Mouse (Mus musculus) cerebellum, postnatal 4 days (tissue): ENCODE results near the gene Cyth1.

Experiments used
- DNase-seq, 2 experiments: peaks; one replicate each; pipeline ENCODE4 v3.0.0; 2022; ENCODE audit warnings: low spot score in 2 of 2, mixed read lengths in 1 of 2

The Cyth1 gene

DNA sequence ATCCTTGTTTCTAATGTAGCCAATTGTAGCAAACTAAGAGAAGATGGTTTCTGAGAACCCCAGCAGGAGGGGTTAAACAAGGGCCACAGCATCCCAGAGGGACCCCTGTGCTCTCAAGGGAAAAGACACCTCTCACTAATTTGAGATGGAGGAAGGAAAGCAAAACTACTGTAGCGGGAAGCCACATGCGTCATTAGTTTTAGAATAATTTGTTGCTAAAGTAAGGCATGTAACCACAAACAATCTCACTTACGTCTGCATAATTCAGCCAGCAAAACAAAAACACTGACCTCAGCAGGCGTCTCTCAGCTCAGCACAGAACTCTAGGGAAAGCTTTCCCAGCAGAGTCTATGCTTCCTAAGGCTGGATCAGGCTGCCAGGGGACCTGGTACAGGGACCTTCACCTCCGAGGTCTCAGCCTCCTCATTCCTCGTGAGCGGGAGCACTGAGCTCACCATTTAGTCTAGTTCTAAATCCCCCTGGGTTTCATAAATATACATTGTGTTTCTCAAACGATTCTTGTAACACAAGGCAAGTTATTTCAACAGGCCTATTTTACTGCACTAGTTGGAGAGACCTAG lies 91.8 kb downstream of the Cyth1 start:
- no peak for DNase-seq

DNA sequence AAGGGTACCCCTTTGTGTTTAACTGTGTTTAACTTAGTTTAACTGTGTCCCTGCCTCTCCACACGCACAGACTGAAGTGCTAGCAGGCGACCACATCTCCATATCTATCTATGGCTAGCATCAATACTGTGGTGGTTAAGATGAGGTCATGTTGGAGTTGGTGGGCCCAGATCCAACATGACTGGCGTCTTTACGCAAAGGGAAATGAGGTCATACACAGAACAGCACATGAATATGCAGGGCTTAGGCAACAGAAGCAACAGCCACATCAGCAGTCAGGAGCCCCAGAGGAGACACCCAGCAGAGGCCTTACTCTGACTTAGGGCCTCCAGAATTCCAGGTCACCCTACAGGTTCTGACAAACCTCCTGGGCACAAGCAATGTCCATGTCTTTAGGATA lies 95.4 kb downstream of the Cyth1 start:
- DNase-seq: no peak

DNA sequence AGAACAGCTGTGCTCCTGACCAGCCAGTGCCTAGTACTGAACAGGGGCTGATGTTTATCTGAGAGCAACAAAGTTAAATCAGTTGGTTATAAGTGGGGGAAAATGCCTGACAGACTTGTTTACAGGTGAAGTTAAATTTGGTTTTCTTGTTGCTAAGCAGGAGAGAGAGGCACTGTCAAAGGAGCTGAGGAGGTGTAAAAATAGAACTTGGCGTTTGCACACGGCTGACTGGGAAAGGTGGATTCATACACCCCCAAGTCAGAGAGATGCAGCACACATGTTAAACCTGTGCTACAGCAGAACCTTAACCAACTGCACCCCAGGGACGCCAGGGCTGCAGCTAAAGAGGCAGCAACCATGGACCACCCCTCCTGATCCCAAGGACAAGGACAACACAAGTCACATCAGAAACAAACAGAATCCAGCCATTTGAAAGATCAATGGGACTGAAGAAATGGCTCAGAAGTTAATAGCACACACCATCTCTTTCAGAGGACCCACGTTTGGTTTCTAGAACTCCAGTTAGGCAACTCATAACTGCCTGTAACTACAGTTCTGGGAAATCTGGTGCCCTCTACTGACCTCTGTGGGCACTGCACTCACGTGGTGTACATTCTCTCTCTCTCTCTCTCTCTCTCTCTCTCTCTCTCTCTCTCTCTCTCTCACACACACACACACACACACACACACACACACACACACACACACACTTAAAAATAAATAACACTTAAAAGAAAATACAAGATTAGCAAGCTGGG lies 96.8 kb downstream of the Cyth1 start:
- DNase-seq: no peak

DNA sequence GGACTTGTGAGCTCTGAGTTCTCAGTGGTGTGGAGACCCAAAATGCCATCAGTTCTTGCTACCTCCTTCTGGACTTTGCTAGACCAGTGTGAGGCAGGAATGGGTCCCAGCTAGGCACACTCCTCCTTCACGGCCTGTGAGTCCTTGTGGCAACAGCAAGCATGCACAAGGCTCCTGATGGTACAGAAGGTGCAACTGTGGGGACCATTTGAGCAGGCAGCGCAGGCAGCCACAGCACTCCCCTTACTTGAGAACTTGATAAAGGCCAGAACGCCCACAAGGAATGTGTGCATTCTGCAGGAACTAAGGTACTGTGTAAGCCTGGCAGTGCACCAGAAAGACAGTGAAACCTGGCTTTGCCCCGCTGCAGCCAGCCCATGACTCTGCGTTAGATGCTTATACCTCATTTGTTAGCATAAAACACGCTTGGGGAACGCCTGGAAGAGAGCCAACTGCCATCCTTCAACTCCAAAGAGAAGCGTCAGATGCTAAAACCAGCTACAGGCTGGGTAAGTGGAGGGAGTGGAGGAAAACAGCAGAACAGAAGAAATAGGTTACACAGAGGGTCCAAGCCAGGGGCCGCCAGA lies 98.2 kb downstream of the Cyth1 start:
- no peak for DNase-seq

DNA sequence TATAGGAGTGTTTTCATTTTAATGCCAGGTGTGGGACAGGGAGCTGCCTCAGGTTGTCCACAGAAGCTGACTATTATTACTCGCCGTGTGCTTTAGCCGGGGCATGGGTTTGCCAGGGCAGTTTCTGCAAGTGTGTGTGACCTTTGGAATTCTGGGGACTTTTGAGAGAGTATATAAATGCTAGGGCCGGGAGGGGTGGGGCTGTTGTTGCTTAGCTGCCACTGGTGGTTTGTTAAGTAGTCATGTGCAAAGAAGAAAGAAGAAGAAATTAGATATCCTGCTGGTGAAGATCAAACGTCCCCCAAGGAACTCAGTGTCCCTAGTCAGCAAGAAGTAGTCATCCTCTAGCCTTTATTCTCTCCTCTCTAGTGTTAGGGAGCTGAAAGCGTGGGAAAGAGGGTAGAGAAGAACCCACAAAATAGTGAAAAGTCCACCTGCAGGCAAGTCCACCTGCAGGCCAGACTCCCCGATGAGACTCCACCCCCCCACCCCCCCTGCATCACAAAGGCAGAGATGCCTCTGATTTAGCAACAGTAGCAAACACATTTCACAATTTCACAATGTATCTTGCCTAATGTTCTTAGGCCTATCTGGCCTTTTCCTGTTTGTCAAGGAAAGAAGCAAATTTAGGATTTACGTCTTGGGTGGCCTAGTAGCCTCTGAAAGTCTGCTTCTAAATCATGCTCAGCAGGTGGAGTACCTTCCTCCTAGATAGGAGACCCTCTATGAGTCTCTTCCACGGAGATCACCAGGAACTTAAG lies 100.3 kb downstream of the Cyth1 start:
- no peak for DNase-seq

DNA sequence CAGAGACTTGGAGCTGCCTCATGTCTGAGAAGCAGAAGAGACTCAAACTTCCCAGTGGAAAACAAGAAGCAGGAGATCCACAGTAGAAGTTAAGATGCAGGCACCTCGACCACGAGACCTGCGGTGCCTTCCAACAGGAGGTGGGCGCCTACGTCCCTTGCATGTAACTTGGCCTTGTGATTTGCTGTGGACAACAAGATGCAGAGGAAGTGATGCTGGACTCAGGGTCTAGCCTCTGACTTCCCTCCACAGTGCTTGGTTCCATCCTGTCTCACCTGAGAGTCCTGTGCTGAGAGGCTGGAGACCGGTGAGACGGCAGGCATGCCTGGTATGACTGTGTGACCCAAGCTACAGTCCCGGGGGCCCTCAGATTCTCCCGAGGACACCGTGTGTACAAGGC lies 101.9 kb downstream of the Cyth1 start:
- DNase-seq: no peak

DNA sequence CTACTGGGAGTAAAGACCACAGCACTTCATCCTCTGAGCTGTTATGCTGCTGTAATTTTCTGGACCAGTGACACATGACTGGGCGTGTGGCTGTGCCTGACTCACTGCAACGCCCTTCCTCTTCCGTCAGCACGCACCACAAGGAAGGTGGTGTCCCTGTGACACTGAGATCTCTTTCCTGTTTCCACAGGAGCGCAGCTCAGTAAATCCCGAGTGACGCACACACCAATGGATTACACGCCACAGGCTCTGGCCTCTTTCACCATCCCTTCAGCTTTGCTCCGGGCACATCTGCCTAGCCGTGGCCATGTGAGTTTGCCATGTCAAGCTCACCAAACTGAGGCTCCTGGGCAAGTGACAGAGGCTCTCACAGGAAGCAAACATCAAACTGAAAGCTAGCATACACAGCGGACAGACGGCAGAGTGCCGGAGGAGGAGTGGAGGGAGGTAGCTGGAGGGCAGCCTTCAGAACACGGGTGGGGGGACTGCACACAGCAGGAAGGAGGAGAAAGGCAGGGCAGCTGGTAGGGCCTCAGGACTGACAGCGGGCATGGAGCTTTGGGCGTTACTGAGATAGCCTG lies 102.5 kb downstream of the Cyth1 start:
- no peak for DNase-seq

DNA sequence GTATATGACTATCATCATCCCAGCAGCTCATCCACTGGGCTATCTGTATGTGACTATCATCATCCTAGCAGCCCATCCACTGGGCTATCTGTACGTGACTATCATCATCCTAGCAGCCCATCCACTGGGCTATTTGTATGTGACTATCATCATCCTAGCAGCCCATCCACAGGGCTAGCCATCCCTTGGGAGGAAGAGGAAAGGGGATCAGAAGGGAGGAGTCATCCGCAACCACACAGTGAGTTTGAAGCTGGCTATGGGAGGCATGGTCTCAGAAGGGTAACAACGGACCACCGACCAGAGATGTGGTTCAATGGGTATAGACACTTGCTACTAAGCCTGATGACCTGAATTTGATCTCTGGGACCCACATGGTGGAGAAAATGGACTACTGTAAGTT lies 103.3 kb downstream of the Cyth1 start:
- no peak for DNase-seq

DNA sequence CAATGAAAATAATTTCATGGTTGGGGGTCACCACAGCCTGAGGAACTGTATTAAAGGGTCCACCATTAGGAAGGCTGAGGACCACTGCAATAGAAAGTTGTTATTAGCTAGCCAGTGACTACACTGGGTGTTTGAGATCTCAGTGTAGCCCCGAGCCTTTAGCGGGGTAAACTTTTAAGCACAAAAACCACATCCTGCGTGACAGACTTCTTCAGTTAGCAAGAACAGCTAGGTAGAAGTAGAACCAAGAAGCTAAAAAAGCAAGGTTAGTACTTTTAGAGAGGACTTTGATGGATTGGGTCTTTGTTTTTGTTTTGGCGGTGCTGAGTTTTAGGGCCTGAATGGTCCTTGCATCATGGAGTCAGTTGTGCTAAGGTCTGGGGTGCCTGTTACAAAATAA lies 104.7 kb downstream of the Cyth1 start:
- DNase-seq: no peak

DNA sequence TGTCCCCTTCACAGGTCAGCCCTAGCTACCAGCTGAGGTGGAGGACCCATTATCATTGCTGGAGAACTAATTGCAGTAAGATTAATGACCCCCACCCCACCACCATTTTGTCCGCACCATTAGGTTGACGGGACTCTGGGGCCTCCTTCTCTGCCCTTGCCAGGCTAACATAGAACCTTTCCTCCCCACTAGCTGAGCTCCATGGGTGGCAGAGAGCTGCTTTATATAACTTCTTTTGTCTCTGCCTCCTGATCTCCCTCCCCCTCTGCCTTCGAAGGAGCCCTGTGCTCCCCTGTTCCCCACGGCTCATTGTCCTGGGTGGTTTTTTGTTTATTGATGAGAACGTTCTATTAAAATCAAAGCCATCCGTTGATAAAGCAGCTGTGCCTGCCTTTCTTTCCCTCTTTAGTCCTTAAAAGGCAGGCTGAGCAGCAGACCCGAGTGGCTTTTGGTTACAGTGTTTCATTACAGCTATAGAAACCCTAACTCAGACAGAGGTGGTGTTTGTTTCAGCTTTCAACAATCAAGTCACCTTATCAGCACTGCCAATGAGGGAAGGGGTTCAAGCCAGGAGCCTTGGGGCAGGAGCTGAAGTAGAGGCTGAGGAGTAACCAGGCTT lies 105.7 kb downstream of the Cyth1 start:
- no peak for DNase-seq

DNA sequence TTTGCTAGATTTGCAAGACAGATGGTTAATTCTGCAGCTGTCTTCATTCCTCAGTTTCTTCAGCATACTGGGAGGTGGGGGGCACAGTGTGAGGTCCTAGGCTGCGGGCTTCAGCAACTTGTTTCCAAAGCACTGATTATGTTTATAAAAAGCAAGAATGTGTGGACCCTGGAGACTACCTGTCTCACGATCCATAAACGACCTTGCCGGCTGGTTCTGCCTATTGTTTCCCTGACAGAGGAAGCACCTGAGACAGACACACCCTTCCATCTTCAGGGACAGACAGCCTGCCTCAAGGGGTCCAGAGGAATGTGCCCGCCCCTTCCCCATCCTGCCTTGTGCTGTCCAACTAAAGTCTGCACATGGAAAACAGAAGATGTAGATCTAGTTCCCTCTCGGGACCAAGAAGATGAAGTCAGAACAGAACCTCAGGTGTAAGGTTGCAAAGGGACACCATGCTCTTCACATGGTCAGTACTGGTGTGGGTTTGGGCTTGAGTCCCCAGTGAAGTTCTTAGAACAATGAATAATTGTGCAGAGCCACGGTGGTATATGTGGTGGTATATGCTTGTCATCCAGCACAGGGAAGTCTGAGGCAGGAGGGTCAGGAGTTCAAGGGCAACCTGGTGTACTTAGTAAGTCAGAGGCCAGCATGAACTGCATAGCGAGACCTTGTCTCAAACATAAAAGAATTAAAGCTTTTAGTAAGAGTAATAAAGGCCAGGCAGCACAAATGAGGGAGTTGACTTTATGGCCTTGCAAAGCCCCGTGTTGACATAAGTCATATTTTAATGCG lies 107.4 kb downstream of the Cyth1 start:
- DNase-seq: no peak

DNA sequence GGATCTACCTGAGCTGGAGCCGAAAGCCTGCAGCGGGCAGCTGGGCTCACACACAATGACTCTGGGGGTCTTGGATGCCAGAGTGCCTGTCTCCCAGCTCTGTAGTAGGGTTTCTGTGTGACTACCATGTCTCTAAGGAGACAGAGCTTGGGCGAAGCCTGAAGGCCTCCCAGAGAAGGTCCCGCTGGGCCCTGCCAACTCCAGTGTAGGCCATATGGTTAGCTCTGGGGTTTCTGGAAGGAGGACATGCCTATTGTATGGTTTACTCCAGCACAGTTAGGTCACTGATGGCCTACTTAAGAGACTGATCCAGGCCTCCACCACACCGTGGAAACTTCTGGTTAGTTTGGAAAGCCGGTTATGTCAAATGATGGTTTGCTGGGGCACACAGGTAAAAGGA lies 110.0 kb downstream of the Cyth1 start:
- no peak for DNase-seq

DNA sequence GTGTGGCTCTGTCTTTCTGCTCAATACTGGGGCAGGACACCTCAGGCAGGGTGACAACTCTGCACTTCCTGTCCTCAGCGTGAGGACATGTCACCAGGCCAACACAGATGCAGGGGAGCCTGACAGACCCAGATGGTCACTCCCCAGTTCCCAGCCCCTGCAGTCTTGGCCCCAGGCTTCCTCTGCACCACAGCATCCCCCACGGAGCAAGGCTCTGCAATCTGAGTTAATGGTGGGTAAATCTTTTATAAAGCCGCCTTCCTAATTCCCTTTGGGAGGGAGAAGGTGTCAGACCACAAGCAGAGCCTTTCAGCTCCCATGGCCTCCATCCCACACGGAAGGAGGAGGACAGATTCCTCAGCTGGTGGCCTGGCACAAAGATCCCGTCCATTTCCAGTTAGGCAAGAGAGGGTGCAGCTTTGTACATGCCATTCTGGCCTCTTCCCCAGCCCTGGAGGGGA lies 112.2 kb downstream of the Cyth1 start:
- DNase-seq: no peak

DNA sequence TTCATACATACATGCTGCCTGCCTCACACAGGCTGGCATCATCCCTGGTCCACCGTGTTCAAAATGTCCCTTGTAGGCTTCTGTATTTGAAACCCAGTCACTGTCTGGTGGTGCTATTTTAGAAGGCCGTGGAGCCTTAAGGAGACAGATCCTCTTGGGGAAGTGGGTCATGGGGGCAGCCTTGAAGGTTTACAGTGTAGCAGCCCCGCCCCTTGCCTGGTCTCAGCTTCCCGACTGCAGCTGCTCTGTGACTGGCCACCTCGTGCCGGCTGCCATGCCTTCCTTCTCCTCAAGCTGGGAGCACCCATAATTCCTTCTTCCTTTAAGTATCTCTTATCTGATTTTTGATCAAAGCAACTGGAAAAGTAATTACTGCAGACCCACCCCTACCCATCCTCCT lies 113.1 kb downstream of the Cyth1 start:
- DNase-seq: no peak

DNA sequence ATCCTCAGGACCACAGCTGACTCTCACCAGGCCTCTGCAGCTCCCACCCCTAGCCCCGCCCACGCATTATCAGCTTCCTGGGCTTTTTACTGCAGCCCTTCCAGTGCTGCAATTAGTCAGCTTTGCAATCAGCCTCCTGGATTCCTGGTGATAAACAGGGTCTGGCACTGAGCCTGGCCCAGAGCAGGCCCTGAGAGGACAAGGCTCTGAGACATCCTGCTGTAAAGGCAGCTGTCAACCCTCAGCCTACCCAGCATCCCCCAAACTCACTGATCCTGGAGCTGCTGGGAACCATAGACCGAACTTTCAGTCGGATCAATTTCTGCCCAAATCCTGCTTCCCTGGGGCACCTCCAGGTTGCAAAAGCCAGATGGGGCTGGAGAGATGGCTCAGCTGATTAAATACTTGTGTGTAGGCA lies 114.6 kb downstream of the Cyth1 start:
- peak in 1 of 2 experiments; percentile 36 for DNase-seq

DNA sequence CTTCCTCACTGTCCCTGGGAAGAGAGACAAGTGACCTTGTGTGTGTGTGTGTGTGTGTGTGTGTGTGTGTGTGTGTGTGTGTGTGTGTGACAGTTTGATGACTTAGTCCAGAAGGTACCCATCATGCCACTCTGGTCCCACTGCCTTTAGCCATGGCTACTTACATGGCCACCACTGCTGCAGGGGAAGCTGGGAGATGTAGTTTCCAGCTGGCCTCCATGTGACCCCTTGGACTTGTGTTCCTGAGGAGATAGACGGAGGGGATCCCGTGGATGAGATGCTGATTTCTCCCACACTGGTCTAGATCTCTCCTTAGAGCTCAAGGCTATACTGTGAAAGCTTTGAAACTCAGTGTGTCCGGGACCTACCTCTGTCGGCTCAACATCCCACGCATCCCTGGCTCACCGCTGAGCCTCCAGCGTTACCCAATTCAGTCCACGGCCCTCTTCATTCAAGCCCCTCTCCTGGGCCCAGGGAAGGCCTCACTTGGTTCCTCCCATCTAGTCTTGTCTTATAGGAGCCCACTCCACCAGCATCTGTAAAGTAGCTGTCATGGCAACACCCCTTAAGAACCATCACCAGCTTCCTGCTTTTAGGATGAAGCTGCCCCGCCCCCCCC lies 115.2 kb downstream of the Cyth1 start:
- DNase-seq: peak in 1 of 2 experiments; percentile 16

DNA sequence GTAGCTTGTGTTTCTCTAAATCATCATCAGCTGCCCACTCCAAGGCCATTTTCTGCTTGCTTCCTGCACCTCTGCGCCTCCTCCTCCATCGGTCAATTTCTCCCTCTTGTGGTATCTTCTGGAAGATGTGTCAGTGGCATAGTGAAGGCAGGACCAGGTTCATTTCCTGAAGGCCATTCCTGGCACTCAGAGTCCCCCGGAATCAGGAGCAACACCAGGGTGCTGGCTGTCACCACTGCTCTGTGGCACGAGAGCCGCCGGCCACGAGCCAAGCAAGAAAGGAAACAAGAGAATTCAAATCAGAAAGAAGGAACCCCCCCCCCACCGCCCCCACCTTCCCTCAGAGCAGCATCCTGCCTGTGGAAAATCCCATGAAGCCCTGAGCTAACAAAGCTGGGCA lies 116.3 kb downstream of the Cyth1 start:
- DNase-seq: no peak

DNA sequence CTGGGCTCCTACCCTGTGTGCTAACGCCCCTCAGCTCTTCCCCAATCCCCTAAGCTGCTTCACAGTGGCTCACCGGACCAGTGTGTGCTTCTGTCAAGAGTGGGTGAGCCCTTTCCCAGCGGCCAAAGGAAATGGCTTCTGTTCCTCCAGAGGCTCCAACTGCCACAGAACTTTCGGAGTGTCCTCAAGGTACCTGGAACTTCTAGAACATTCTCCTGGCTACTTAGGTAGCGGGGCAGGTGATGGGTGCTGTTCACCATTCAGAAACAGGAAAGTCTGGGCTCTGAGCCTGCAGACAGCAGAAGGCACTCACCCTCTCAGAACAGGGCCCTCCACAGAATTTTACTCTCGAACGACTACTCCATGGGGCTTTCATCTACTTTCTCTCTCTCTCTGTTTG lies 117.9 kb downstream of the Cyth1 start, which contains the start of gene Dnah17:
Gene Dnah17 (minus strand): TSS at position 101 of the 400 bp plus-strand sequence.
- no peak for DNase-seq

DNA sequence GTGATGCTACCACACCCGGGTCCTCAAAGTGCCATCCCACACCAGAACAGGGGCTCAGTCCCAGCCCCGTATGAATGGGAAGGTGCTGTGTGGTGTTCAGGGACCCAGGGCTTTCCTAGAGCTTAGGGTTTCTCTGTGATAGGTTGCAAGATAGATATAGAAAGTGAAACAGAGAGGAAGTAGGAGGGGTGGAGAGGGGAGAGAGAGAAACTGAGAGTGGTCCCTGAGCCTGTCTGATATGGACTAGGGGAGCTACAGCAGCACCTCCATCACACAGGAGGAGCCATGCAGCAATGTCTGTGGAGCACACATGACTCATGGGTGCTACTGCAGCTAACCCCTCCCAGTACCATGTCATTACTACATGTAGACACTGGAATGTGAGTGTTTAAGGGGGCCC lies 118.6 kb downstream of the Cyth1 start:
- DNase-seq: no peak

DNA sequence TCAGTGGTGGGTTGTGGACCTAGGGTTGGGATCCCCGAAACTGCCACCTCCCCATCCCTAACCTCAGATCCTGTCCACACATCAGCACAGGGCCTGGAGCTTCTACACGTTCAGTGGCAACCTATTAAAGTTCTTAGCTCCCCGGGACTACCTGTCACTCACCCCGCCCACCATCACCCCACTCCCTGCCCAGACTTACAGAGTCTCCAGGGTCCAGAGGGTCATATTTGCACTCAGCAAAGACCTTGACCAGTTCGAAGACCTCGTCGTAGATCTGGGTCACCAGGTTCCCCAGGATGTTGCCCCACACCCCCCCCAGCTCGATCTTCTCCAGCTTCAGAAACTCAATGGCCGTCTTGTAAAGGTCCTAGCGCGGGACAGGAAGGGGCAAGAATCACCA lies 126.8 kb downstream of the Cyth1 start:
- no peak for DNase-seq
